Mouse (Mus musculus) spleen, adult 2 months (tissue): ENCODE measurements around the gene Clec2l.

ENCODE experiments used
- CTCF ChIP-seq: fragments of 200-500 bp; IDR thresholded peaks from 2 replicates; pipeline ENCODE4 v1.5.1; 2011; ENCODE audit warnings: mild to moderate bottlenecking, inconsistent platforms; ENCODE audit not compliant: insufficient read depth, insufficient read length, insufficient replicate concordance; ENCODE audit errors: extremely low read depth
- POLR2A ChIP-seq: fragments of 200-500 bp; IDR thresholded peaks from 2 replicates; pipeline ENCODE4 v1.6.1; 2011; ENCODE audit warnings: low read depth, low read length, inconsistent platforms

DNA sequence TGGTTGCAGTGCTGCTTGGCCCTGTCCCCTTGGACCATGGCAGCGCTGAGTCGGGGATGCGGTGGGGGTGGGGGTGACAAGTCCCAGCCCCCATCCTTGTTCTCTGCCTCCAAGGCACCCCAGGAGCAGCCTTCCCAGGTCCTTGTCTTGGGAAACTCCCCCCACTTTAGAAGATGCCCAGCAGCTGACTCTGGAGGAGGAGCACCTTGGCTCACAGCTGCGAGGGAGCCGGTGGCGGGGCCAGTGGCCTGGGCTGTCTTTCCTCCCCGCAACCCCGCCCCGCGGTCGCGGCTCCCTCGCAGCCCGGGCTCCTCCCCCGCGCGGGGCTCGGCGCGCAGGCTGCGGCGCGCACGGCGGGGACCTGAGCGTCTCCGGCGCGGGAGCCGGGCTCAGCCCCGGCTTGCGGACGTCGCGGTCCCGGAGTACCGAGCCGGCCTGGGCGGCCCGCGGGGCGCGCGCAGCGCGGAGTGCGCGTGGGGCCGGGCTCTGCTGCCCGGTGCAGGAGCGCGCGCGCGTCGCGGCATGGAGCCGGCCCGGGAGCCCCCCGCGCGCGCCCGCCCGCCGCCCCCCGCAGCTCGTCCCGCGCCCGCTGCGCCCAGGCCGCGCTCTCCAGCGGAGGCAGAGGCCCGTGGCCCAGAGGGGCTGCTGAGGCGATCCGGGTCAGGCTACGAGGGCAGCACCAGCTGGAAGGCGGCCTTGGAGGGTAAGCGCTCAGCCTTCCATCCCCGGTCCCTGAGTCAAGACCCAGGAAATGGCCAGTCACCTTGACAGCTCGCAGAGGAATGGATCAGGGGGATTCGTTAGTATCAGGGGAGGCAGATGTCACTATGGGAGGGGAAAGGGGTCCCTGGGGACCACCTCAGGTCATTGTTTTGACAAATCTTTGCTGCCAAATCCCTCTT, at the start of gene Clec2l:
- TF ChIP-seq POLR2A = no peak
- TF ChIP-seq CTCF = no peak
